Comparison of ENCODE assay signal across 8 mouse cellular contexts in the genomic region with DNA sequence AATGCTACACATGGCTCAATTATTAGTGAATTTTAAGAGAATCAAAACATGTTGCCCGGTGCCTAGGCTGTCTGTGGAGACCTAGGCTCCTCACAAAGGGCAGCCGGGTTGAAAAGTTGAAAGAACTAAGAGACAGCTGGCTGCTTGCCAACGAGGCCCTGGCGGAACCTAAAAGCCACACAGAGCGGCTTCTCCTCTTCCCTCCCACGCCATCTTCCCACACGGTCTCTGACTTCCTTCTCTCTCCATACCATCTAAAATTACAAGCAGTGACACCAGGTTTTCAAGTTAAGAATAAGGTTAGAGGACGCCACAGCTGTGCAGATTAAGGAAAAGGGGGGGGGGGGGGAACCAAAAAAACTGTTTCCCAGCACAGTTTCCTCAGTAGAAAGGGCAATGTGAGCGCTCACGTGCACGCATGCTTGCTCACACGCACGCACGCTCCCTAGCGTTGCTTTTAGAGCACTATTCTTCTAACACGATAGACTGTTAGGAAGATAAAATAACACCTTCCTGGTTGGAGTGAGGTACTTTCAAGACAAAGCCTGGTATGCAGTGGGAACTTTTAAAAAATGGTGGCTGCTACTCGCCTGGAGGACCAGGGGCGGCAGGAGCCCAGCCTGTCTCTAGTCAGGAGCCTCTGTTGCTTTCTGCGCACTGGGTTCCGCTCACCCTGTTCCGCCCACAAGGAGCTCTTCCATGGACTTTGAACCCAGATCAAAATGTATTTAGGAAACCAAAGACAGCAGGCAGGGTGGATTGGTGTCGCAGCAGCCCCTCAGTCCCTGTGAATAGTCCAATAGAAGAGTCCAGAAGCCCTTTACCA. TPM values are rescaled to one million over a fixed set of nuclear protein-coding genes. Genes with fewer than 3 reads are reported as not detected.
DNase-seq lines count a peak whose midpoint lies in the region; ATAC-seq and TF ChIP-seq lines count a peak whose summit lies in the region.

No protein-coding gene starts in this region.

- no peak overlapping the region for H3K4me3 ChIP-seq in hindbrain, postnatal 0 days (ENCODE audit: low read length)

- WGBS in hindbrain, postnatal 0 days = 51% methylated on average over 22 of the region's 22 CpGs

- peak; percentile 44 for DNase-seq in gastrocnemius, postnatal 14 days
- DNase-seq in gastrocnemius, adult 8-10 months (ENCODE audit: low spot score in 2 of 2) = no peak
- DNase-seq in CD4-positive, CD25-positive, alpha-beta regulatory T cell, adult 2 months (ENCODE audit: low read depth, low spot score) = peak; percentile 87
- DNase-seq in adrenal gland, postnatal 36 days = peak; percentile 55 to 80
- DNase-seq in hindbrain, postnatal 0 days (ENCODE audit: low spot score) = peak; percentile 47
- DNase-seq in lung, postnatal 14 days = peak; percentile 66
- DNase-seq in thymus, postnatal 25 days = peak; percentile 78
- DNase-seq in layer of hippocampus, adult 8-10 months (ENCODE audit: low spot score in 2 of 2) = no peak

- no peak for ATAC-seq in hindbrain, postnatal 0 days

- H3K9me3 ChIP-seq in hindbrain, postnatal 0 days (ENCODE audit: low read length) = no peaks in the 10 kb centered on the region

- TF ChIP-seq CTCF in hindbrain, postnatal 0 days (IDR thresholded peaks at IDR 0.05; ENCODE audit: low read depth) = no peak; the same call in 1 of the 2 replicates

- no peak overlapping the region for H3K4me2 ChIP-seq in hindbrain, postnatal 0 days (ENCODE audit: low read depth, low read length)

- no peak overlapping the region for H3K27ac ChIP-seq in hindbrain, postnatal 0 days

- H3K4me1 ChIP-seq in hindbrain, postnatal 0 days (ENCODE audit: insufficient read depth, low read length) = no peaks in the 10 kb centered on the region

- H3K9ac ChIP-seq in hindbrain, postnatal 0 days (replicated peaks; ENCODE audit: low read length) = no peak overlapping the region

- no peaks in the 10 kb centered on the region for H3K36me3 ChIP-seq in hindbrain, postnatal 0 days (ENCODE audit: insufficient read depth, low read length)

- intact Hi-C loops in gastrocnemius, postnatal 14 days (cut with DNase I; ENCODE audit: low total_unique reads) = no loop called here

- H3K27me3 ChIP-seq in hindbrain, postnatal 0 days (ENCODE audit: insufficient read depth, low read length) = no peaks in the 10 kb centered on the region

RNA-seq across cellular contexts. Expression of gene Tacc2, which starts 54.5 kb away (rescaled TPM):
- total RNA-seq in gastrocnemius, postnatal 14 days (2021) = 100 to 1,000 TPM; 227 to 381 TPM
- 100 to 1,000 TPM; 458 to 672 (median 534) TPM for total RNA-seq in gastrocnemius, adult 8-10 months (2022)
- 10 to 100 TPM; 26.6 to 35.5 TPM for total RNA-seq in adrenal gland, postnatal 36 days (2021)
- total RNA-seq in hindbrain, postnatal 0 days (2014; rRNA removed) = 37.9 and 38.4 TPM in 2 replicates
- 46.0 and 51.8 TPM in 2 replicates for polyA plus RNA-seq in hindbrain, postnatal 0 days (2015; fragmentation: Nextera tagmentation; extraction: Ambion mirVana)
- total RNA-seq in layer of hippocampus, adult 8-10 months (2022) = 10 to 100 TPM; 73.3 to 82.8 (median 79.4) TPM

RNA-seq across cellular contexts. Expression of gene Nsmce4a, which starts 58.8 kb away (rescaled TPM):
- total RNA-seq in gastrocnemius, postnatal 14 days (2021) = 10 to 100 TPM; 30.3 to 30.6 TPM
- total RNA-seq in gastrocnemius, adult 8-10 months (2022) = 10 to 100 TPM; 29.8 to 34.9 (median 31.1) TPM
- total RNA-seq in adrenal gland, postnatal 36 days (2021) = 10 to 100 TPM; 52.0 to 92.5 TPM
- 32.2 and 42.0 TPM in 2 replicates for total RNA-seq in hindbrain, postnatal 0 days (2014; rRNA removed)
- 82.3 and 91.3 TPM in 2 replicates for polyA plus RNA-seq in hindbrain, postnatal 0 days (2015; fragmentation: Nextera tagmentation; extraction: Ambion mirVana)
- 10 to 100 TPM; 42.0 to 45.3 (median 43.3) TPM for total RNA-seq in layer of hippocampus, adult 8-10 months (2022)

Comparison
In these comparisons a context has a peak if more than half of its experiments do, and no peak if none do; other contexts are left out.
1. DNase-seq: peak in gastrocnemius, postnatal 14 days (single experiment), CD4-positive, CD25-positive, alpha-beta regulatory T cell, adult 2 months (single experiment), adrenal gland, postnatal 36 days (2 of 2), hindbrain, postnatal 0 days (single experiment), lung, postnatal 14 days (single experiment) and thymus, postnatal 25 days (single experiment); none in gastrocnemius, adult 8-10 months (0 of 2) and layer of hippocampus, adult 8-10 months (0 of 2).